Mouse (Mus musculus) limb, embryonic 12.5 days (tissue): ENCODE results near the gene Slc44a1. TPM values are rescaled to one million over a fixed set of nuclear protein-coding genes. Genes with fewer than 3 reads are reported as not detected.

Source experiments
- ATAC-seq: fragments of 200-750 bp; cut with Nextera tagmentation; 2 replicates; pipeline ENCODE4 v1.8.0; 2017; ENCODE audit warnings: low read depth, moderate TSS enrichment; ENCODE audit not compliant: insufficient number of reproducible peaks, insufficient read depth, low FRiP score, low TSS enrichment
- H3K27ac ChIP-seq: fragments of 300-500 bp; sonication (generic); 2 replicates; pipeline ENCODE4 v1.5.1; 2016; ENCODE audit warnings: mild to moderate bottlenecking, moderate library complexity
- H3K27me3 ChIP-seq: fragments of 300-500 bp; sonication (generic); 2 replicates; pipeline ENCODE4 v1.6.1; 2016; ENCODE audit warnings: mild to moderate bottlenecking, moderate library complexity
- H3K36me3 ChIP-seq: fragments of 300-500 bp; sonication (generic); 2 replicates; pipeline ENCODE4 v1.6.1; 2016; ENCODE audit warnings: mild to moderate bottlenecking, moderate library complexity
- H3K4me1 ChIP-seq: fragments of 300-500 bp; sonication (generic); replicated peaks from 2 replicates; pipeline ENCODE4 v1.6.1; 2016
- H3K4me2 ChIP-seq: fragments of 300-500 bp; sonication (generic); 2 replicates; pipeline ENCODE4 v1.6.1; 2016; ENCODE audit warnings: mild to moderate bottlenecking, moderate library complexity
- H3K4me3 ChIP-seq: fragments of 300-500 bp; sonication (generic); replicated peaks from 2 replicates; pipeline ENCODE4 v1.5.1; 2016; ENCODE audit warnings: mild to moderate bottlenecking
- H3K9ac ChIP-seq: fragments of 300-500 bp; sonication (generic); replicated peaks from 2 replicates; pipeline ENCODE4 v1.6.1; 2016; ENCODE audit warnings: mild to moderate bottlenecking, moderate library complexity
- H3K9me3 ChIP-seq: fragments of 300-500 bp; sonication (generic); 2 replicates; pipeline ENCODE4 v1.6.1; 2016; ENCODE audit warnings: mild to moderate bottlenecking, moderate library complexity
- WGBS: fragments of 180-500 bp; shearing (Covaris S2); methylation state at CpG from one replicate; pipeline ENCODE4 v1.1.7; 2016; 5-methylcytosine and 5-hydroxymethylcytosine counted together
- polyA plus RNA-seq: library from polyadenylated mRNA; unstranded; fragments of >200 nt; fragmentation: Nextera tagmentation; extraction: Ambion mirVana; gene quantifications from 2 replicates; pipeline ENCODE4 v1.2.1, GENCODE M21; 2016

Slc44a1 gene
- polyA plus RNA-seq, 1 experiment from 2014 or later = 34.5 TPM

- Histone ChIP-seq H3K4me3 (no peak overlapping the region), H3K9ac (no peak overlapping the region), H3K4me1 (no peaks in the 10 kb centered on the region), H3K27ac (no peak overlapping the region), H3K36me3 (no peaks in the 10 kb centered on the region), H3K4me2 (no peak overlapping the region), H3K27me3 (no peaks in the 10 kb centered on the region), H3K9me3 (no peaks in the 10 kb centered on the region)
- WGBS = 92% methylated on average over 11 of the region's 11 CpGs
- ATAC-seq = no peak
These were observed 151.3 kb downstream of the Slc44a1 start for GRCm38 (mm10) chr4:53591536-53591935.

DNA sequence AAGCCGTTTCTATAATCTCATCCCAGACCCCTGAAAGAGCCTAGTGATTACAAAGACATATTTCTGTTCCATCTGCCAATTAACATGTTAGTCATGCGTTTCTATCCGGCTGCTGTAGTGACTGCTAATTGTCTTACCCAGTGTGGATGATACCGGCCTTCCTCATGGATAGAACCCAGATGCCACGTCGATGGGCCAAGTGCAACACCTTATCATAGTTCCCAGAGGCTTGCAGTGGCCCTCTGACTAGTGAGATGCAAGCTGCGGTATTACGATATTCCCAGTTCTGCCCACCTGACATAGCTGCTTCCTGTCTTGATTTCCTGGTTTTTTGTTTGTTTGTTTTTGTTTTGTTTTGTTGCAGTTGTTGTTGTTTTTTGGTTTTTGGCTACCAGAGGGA, 151.7 kb downstream of the Slc44a1 start:
- Histone ChIP-seq H3K9ac (no peak overlapping the region), H3K27ac (no peak overlapping the region), H3K4me2 (no peak overlapping the region), H3K36me3 (no peaks in the 10 kb centered on the region), H3K4me1 (no peaks in the 10 kb centered on the region), H3K4me3 (no peak overlapping the region), H3K27me3 (no peaks in the 10 kb centered on the region), H3K9me3 (no peaks in the 10 kb centered on the region)
- WGBS = 88% methylated on average over 8 of the region's 8 CpGs
- no peak for ATAC-seq

DNA sequence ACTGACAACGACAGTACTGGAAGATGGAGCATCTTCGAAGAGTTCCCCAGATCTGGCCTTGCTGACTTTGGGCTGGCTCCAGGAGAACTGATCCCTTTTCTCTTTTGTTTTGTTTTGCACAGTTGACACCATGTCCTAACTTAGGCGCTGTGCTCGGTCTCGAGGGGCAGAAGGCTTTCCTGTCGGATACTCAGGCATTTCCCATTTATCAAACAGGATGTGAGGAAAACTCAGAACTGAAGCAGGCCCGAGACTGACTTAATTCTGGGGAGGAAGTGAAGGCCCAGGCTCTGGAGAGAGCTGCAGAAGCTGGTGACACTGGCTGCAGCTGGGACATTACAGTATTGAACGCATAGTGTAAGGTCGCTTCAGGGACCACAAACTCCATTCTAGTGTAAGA, 152.2 kb downstream of the Slc44a1 start:
- no peak overlapping the region for H3K4me2 ChIP-seq
- H3K9ac ChIP-seq = no peak overlapping the region
- H3K27ac ChIP-seq = no peak overlapping the region
- ATAC-seq = no peak
- H3K36me3 ChIP-seq = no peaks in the 10 kb centered on the region
- H3K4me3 ChIP-seq = no peak overlapping the region
- H3K9me3 ChIP-seq = no peaks in the 10 kb centered on the region
- H3K27me3 ChIP-seq = no peaks in the 10 kb centered on the region
- H3K4me1 ChIP-seq = no peaks in the 10 kb centered on the region
- WGBS = 74% methylated on average over 9 of the region's 9 CpGs

DNA sequence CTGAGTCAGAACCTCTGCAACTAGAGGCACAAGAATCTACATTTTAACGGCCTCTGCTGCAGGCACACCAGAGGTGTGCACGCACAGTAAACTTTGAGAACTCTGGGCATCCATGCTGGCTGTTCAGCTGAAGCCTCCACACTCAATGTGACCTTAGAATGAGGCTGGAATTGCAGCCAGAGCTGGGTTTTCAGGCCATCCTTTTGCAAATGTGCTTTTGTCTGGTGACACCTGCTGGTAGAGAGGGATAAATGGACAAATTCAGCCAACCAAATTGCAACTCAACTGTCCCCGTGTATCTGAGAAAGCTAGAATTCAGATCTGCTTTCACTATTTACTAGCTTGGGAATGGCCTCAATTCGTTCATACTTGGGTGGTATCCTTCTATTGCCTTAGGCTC, 154.0 kb downstream of the Slc44a1 start:
- Histone ChIP-seq H3K27me3 (no peaks in the 10 kb centered on the region), H3K4me3 (no peak overlapping the region), H3K4me1 (no peaks in the 10 kb centered on the region), H3K36me3 (no peaks in the 10 kb centered on the region), H3K9ac (no peak overlapping the region), H3K4me2 (no peak overlapping the region), H3K9me3 (no peaks in the 10 kb centered on the region), H3K27ac (no peak overlapping the region)
- ATAC-seq = no peak
- WGBS = 33% methylated on average over 4 of the region's 4 CpGs

- Histone ChIP-seq H3K9ac (no peak overlapping the region), H3K4me3 (no peak overlapping the region), H3K27ac (no peak overlapping the region), H3K4me2 (no peak overlapping the region), H3K27me3 (no peaks in the 10 kb centered on the region), H3K9me3 (no peaks in the 10 kb centered on the region), H3K36me3 (no peaks in the 10 kb centered on the region), H3K4me1 (no peaks in the 10 kb centered on the region)
- ATAC-seq = no peak
- WGBS = 77% methylated on average over 12 of the region's 12 CpGs
These were observed 155.2 kb downstream of the Slc44a1 start for GRCm38 (mm10) chr4:53595246-53596062.

- Histone ChIP-seq H3K27ac (no peak overlapping the region), H3K36me3 (no peaks in the 10 kb centered on the region), H3K9me3 (no peaks in the 10 kb centered on the region), H3K4me2 (no peak overlapping the region), H3K9ac (no peak overlapping the region), H3K4me3 (no peak overlapping the region), H3K4me1 (no peaks in the 10 kb centered on the region), H3K27me3 (no peaks in the 10 kb centered on the region)
- ATAC-seq = no peak
- 86% methylated on average over 15 of the region's 15 CpGs for WGBS
These were observed 156.1 kb downstream of the Slc44a1 start for GRCm38 (mm10) chr4:53596063-53596895.

- H3K4me2 ChIP-seq = no peak overlapping the region
These were observed 160.2 kb downstream of the Slc44a1 start for GRCm38 (mm10) chr4:53600462-53600861.

DNA sequence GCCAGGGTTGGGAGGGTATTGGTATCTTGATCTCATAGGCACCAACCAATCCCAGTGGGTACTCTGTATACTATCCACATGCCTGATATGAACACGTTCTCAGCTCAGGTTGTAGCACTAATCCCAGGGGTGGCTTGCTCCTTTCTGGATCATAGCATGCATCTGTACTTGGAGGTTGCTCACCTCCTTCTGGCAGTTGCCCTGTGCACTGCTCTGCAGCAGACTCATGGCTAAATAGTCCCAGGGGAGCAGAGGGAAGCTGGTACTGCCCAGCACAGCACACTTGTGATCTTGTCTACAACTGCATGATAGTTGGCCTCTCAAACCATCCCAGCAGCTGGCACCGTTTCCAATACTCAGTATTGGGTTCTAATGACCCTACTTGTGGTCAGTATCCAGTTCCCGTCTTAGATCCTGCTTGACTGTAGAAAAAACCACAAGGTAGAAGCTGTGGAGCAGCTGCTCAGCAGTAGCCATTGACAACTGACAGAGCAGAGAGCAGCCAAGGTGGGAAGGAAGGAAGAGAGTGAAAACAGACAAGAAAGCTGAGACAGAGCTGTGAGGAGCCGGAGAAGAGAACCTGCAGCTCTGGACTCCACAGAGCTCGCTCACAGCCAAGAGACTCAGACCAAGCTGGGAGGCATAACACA, 174.5 kb downstream of the Slc44a1 start:
- whole genome bisulfite sequencing = 90% methylated on average over 5 of the region's 5 CpGs
- H3K4me3 ChIP-seq = no peak overlapping the region

More at GRCm38 (mm10) chr4:53600462-53600861, 160.2 kb downstream of the Slc44a1 start:
- no peaks in the 10 kb centered on the region for H3K9me3 ChIP-seq
- no peaks in the 10 kb centered on the region for H3K27me3 ChIP-seq
- H3K27ac ChIP-seq = no peak overlapping the region
- WGBS = 49% methylated on average over 6 of the region's 6 CpGs
- H3K4me3 ChIP-seq = no peak overlapping the region
- no peaks in the 10 kb centered on the region for H3K36me3 ChIP-seq
- no peak overlapping the region for H3K9ac ChIP-seq
- ATAC-seq = no peak
- H3K4me1 ChIP-seq = no peaks in the 10 kb centered on the region

DNA sequence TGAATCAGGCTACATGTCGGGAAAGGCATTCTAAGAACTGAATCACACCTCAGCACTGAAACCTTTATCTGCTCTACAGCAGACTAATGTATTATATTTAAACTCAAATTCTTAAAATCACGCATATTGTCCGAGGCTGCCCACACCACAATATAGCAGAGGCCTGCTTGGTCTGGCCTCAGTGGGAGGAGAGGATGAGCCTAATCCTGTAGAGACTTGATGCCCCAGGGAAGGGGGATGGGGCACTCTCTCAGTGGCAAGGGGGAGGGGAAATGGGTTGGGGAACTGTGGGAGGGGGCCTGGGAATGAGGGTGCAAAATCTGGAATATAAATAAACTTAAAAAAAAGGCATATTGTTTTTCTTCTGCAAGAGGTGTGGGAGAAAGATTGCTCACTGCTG, 177.8 kb downstream of the Slc44a1 start:
- H3K4me3 ChIP-seq = no peak overlapping the region
- 58% methylated on average over 3 of the region's 3 CpGs for WGBS
- H3K9ac ChIP-seq = no peak overlapping the region
- H3K4me2 ChIP-seq = no peak overlapping the region
- no peak overlapping the region for H3K27ac ChIP-seq
- ATAC-seq = no peak
- H3K4me1 ChIP-seq = no peaks in the 10 kb centered on the region
- H3K27me3 ChIP-seq = no peaks in the 10 kb centered on the region
- H3K9me3 ChIP-seq = no peaks in the 10 kb centered on the region
- H3K36me3 ChIP-seq = no peaks in the 10 kb centered on the region

More for the DNA sequence above, 174.5 kb downstream of the Slc44a1 start:
- no peaks in the 10 kb centered on the region for H3K4me1 ChIP-seq
- no peaks in the 10 kb centered on the region for H3K9me3 ChIP-seq
- H3K4me2 ChIP-seq = no peak overlapping the region
- no peak for ATAC-seq
- H3K27ac ChIP-seq = no peak overlapping the region
- H3K9ac ChIP-seq = no peak overlapping the region
- no peaks in the 10 kb centered on the region for H3K36me3 ChIP-seq
- no peaks in the 10 kb centered on the region for H3K27me3 ChIP-seq

- no peak for ATAC-seq
- Histone ChIP-seq H3K27me3 (no peaks in the 10 kb centered on the region), H3K4me1 (no peaks in the 10 kb centered on the region), H3K4me3 (no peak overlapping the region), H3K9ac (no peak overlapping the region), H3K36me3 (no peaks in the 10 kb centered on the region), H3K27ac (no peak overlapping the region), H3K4me2 (no peak overlapping the region), H3K9me3 (no peaks in the 10 kb centered on the region)
- WGBS = 88% methylated on average over 6 of the region's 6 CpGs
These were observed 179.9 kb downstream of the Slc44a1 start for GRCm38 (mm10) chr4:53620104-53620503.

- no peaks in the 10 kb centered on the region for H3K36me3 ChIP-seq
- no peak overlapping the region for H3K4me3 ChIP-seq
- ATAC-seq = no peak
- H3K4me2 ChIP-seq = no peak overlapping the region
- no peaks in the 10 kb centered on the region for H3K9me3 ChIP-seq
- 58% methylated on average over 6 of the region's 6 CpGs for WGBS
- H3K4me1 ChIP-seq = no peaks in the 10 kb centered on the region
- no peak overlapping the region for H3K27ac ChIP-seq
- no peak overlapping the region for H3K9ac ChIP-seq
- H3K27me3 ChIP-seq = no peaks in the 10 kb centered on the region
These were observed 180.9 kb downstream of the Slc44a1 start for GRCm38 (mm10) chr4:53621084-53621483.
